Comparison of ENCODE assay signal across 10 mouse cellular contexts in genomic region chr19:32179514-32179913, GRCm38 (mm10).
DNase-seq lines count a peak whose midpoint lies in the region; ATAC-seq lines count a peak whose summit lies in the region.
"Had no signal": no experiment of that assay in that cellular context is flagged by ENCODE, and none has a peak within 500 bp of the region (broad histone marks: within the 10 kb centered on the region; RNA-seq: fewer than 3 reads in every experiment).

No protein-coding gene starts in this region.

- no peaks in the 10 kb centered on the region for H3K27me3 ChIP-seq in heart, embryonic 14.5 days (ENCODE audit: control insufficient read depth, insufficient read depth, low read length)
- no peaks in the 10 kb centered on the region for H3K27me3 ChIP-seq in midbrain, embryonic 16.5 days (ENCODE audit: control insufficient read depth, insufficient read depth, low read depth, low read length)
- H3K27me3 ChIP-seq in midbrain, embryonic 10.5 days (ENCODE audit: low read depth, poor library complexity, severe bottlenecking) = no peaks in the 10 kb centered on the region
- no peaks in the 10 kb centered on the region for H3K27me3 ChIP-seq in liver, embryonic 12.5 days (replicated peaks)
- H3K27me3 ChIP-seq: CH12.LX; neural tube, embryonic 13.5 days had no signal

- no peaks in the 10 kb centered on the region for H3K9me3 ChIP-seq in heart, embryonic 14.5 days (ENCODE audit: control insufficient read depth, low read length)
- no peaks in the 10 kb centered on the region for H3K9me3 ChIP-seq in midbrain, embryonic 16.5 days (replicated peaks; ENCODE audit: control insufficient read depth, low read length, poor library complexity, severe bottlenecking)
- no peaks in the 10 kb centered on the region for H3K9me3 ChIP-seq in midbrain, embryonic 10.5 days (replicated peaks)
- H3K9me3 ChIP-seq in liver, embryonic 12.5 days (replicated peaks) = no peaks in the 10 kb centered on the region
- H3K9me3 ChIP-seq: neural tube, embryonic 13.5 days had no signal

- no peak for ATAC-seq in heart, embryonic 14.5 days (ENCODE audit: insufficient number of reproducible peaks, insufficient read depth, low FRiP score, low read depth)
- ATAC-seq in midbrain, embryonic 16.5 days = no peak
- 0 out of 2 replicates have a peak, but pooled peaks have one; percentile 2 for ATAC-seq in liver, embryonic 12.5 days
- no peak for ATAC-seq in CD4-positive, CD25-positive, alpha-beta regulatory T cell, adult 4 months

- peaks cover 42 to 72% of the 10 kb centered on the region in 2 experiments for H3K4me1 ChIP-seq in heart, embryonic 14.5 days (ENCODE audit: control insufficient read depth in 2 of 2, insufficient read depth in 2 of 2, low read length in 2 of 2)
- H3K4me1 ChIP-seq in midbrain, embryonic 16.5 days (ENCODE audit: control insufficient read depth, insufficient read depth, low read length) = no peaks in the 10 kb centered on the region
- 0 out of 2 replicates have a peak, but pooled peaks cover under 1% of the 10 kb centered on the region for H3K4me1 ChIP-seq in midbrain, embryonic 10.5 days
- peaks cover 93% of the 10 kb centered on the region for H3K4me1 ChIP-seq in liver, embryonic 12.5 days
- H3K4me1 ChIP-seq: neural tube, embryonic 13.5 days had no signal

- 0 out of 2 replicates have a peak, but pooled peaks cover 6% of the 10 kb centered on the region for H3K36me3 ChIP-seq in heart, embryonic 14.5 days (ENCODE audit: control insufficient read depth, insufficient read depth, low read length)
- H3K36me3 ChIP-seq in midbrain, embryonic 16.5 days (ENCODE audit: control insufficient read depth, insufficient read depth, low read length) = no peaks in the 10 kb centered on the region
- no peaks in the 10 kb centered on the region for H3K36me3 ChIP-seq in midbrain, embryonic 10.5 days
- H3K36me3 ChIP-seq in liver, embryonic 12.5 days = peaks cover 21% of the 10 kb centered on the region
- H3K36me3 ChIP-seq: neural tube, embryonic 13.5 days had no signal

- DNase-seq in heart, postnatal 25 days (ENCODE audit: low spot score) = no peak
- DNase-seq in midbrain, embryonic 10.5 days (ENCODE audit: low spot score) = no peak
- DNase-seq in testis, postnatal 14 days (ENCODE audit: low spot score) = no peak
- no peak for DNase-seq in thymus, adult 18-20 months

- H3K9ac ChIP-seq in heart, embryonic 14.5 days (ENCODE audit: low read length) = peak overlapping the region; percentile 48
- H3K9ac ChIP-seq in midbrain, embryonic 16.5 days (ENCODE audit: low read depth, low read length) = no peak overlapping the region
- H3K9ac ChIP-seq in liver, embryonic 12.5 days = peak overlapping the region; percentile 75
- H3K9ac ChIP-seq: neural tube, embryonic 13.5 days had no signal

- 7% methylated on average over 4 of the region's 4 CpGs for WGBS in heart, embryonic 14.5 days
- WGBS in midbrain, embryonic 16.5 days = 68% methylated on average over 4 of the region's 4 CpGs
- WGBS in midbrain, embryonic 10.5 days = 76% methylated on average over 4 of the region's 4 CpGs
- 52% methylated on average over 4 of the region's 4 CpGs for WGBS in liver, embryonic 12.5 days (ENCODE audit: insufficient replicate concordance)

- peak overlapping the region; percentile 45 for H3K4me2 ChIP-seq in heart, embryonic 14.5 days (ENCODE audit: low read length)
- no peak overlapping the region for H3K4me2 ChIP-seq in midbrain, embryonic 16.5 days (ENCODE audit: low read length)
- H3K4me2 ChIP-seq in liver, embryonic 12.5 days = peak overlapping the region; percentile 77
- H3K4me2 ChIP-seq: neural tube, embryonic 13.5 days had no signal

- intact Hi-C loops in heart, postnatal 25 days (cut with DNase I) = no loop called here

- peak overlapping the region; percentile 79 to 98 for H3K27ac ChIP-seq in heart, embryonic 14.5 days (replicated peaks in 1 of 2; ENCODE audit: control insufficient read depth in 1 of 2, insufficient read depth in 1 of 2, low read depth in 2 of 2, low read length in 2 of 2)
- H3K27ac ChIP-seq in midbrain, embryonic 16.5 days (ENCODE audit: low read length) = 0 out of 2 replicates have a peak overlapping the region, but pooled peaks have one; percentile 7
- H3K27ac ChIP-seq in midbrain, embryonic 10.5 days (replicated peaks) = no peak overlapping the region
- H3K27ac ChIP-seq in liver, embryonic 12.5 days = peak overlapping the region; percentile 98
- H3K27ac ChIP-seq: neural tube, embryonic 13.5 days had no signal

- H3K4me3 ChIP-seq in heart, embryonic 14.5 days (ENCODE audit: control insufficient read depth in 1 of 2, insufficient read depth in 1 of 2, low read depth in 1 of 2, low read length in 2 of 2) = no peak overlapping the region
- no peak overlapping the region for H3K4me3 ChIP-seq in midbrain, embryonic 16.5 days (ENCODE audit: low read depth, low read length)
- H3K4me3 ChIP-seq in midbrain, embryonic 10.5 days = no peak overlapping the region
- H3K4me3 ChIP-seq in liver, embryonic 12.5 days = peak overlapping the region; percentile 46
- H3K4me3 ChIP-seq: neural tube, embryonic 13.5 days had no signal
